Comparison of ENCODE assay signal across 14 mouse cellular contexts in the genomic region with DNA sequence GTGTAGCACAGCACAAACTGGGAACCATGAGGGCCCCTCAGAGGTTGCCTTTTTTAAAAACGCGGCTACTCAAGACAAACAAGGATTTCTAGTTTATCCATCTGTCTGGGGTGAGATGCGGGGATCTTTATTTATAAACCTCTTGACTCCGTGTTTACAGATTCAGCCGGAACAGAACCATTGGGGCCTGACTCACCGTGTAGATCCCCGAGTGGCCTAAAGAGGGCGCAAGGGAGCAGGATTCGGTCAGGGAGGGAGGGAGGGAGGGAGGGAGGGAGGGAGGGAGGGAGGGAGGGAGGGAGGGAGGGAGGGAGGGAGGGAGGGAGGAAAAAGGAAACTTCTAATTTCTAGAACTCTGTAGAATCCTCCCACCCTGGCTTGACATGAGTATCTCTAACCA.
A peak's percentile ranks its signal among the peaks of the same experiment; 100 is the strongest.
DNase-seq lines count a peak whose midpoint lies in the region; ATAC-seq and TF ChIP-seq lines count a peak whose summit lies in the region.
"Had no signal": no experiment of that assay in that cellular context is flagged by ENCODE, and none has a peak within 500 bp of the region (broad histone marks: within the 10 kb centered on the region; RNA-seq: fewer than 3 reads in every experiment).

No protein-coding gene starts in this region.

- no peaks in the 10 kb centered on the region for H3K79me2 ChIP-seq in heart, adult 2 months (replicated peaks; ENCODE audit: control insufficient read depth, insufficient read depth, low read length)

- no peak for ATAC-seq in lung, embryonic 14.5 days (ENCODE audit: insufficient read depth)
- no peak for ATAC-seq in megakaryocyte progenitor cell, adult 5-6 weeks (replicated peaks; ENCODE audit: poor library complexity)
- ATAC-seq in liver, postnatal 0 days = no peak
- ATAC-seq: CD4-positive, CD25-positive, alpha-beta regulatory T cell, adult 4 months had no signal

- no peak overlapping the region for H3K27ac ChIP-seq in heart, adult 2 months
- H3K27ac ChIP-seq in lung, embryonic 14.5 days (ENCODE audit: low read depth) = no peak overlapping the region
- no peak overlapping the region for H3K27ac ChIP-seq in cortical plate, adult 2 months (ENCODE audit: insufficient read depth, low read length)
- H3K27ac ChIP-seq in liver, postnatal 0 days (ENCODE audit: low read depth) = no peak overlapping the region
- H3K27ac ChIP-seq: embryonic facial prominence, embryonic 12.5 days; hindbrain, embryonic 15.5 days; midbrain, embryonic 12.5 days had no signal

- no peak overlapping the region for H3K4me2 ChIP-seq in lung, embryonic 14.5 days
- no peak overlapping the region for H3K4me2 ChIP-seq in liver, postnatal 0 days (ENCODE audit: low read depth, low read length)
- H3K4me2 ChIP-seq: embryonic facial prominence, embryonic 12.5 days; hindbrain, embryonic 15.5 days; midbrain, embryonic 12.5 days had no signal

- H3K9me3 ChIP-seq in lung, embryonic 14.5 days (ENCODE audit: low read depth, low read length) = no peaks in the 10 kb centered on the region
- H3K9me3 ChIP-seq in liver, postnatal 0 days (ENCODE audit: low read length) = no peaks in the 10 kb centered on the region
- H3K9me3 ChIP-seq: embryonic facial prominence, embryonic 12.5 days; hindbrain, embryonic 15.5 days; midbrain, embryonic 12.5 days had no signal

- H3K36me3 ChIP-seq in heart, adult 2 months (ENCODE audit: control insufficient read depth, insufficient read depth, low read length) = no peaks in the 10 kb centered on the region
- H3K36me3 ChIP-seq in lung, embryonic 14.5 days (ENCODE audit: insufficient read depth) = no peaks in the 10 kb centered on the region
- no peaks in the 10 kb centered on the region for H3K36me3 ChIP-seq in liver, postnatal 0 days (replicated peaks; ENCODE audit: insufficient read depth, low read length)
- H3K36me3 ChIP-seq: embryonic facial prominence, embryonic 12.5 days; hindbrain, embryonic 15.5 days; midbrain, embryonic 12.5 days had no signal

- H3K27me3 ChIP-seq in heart, adult 2 months (ENCODE audit: control insufficient read depth, insufficient read depth, low read length) = no peaks in the 10 kb centered on the region
- H3K27me3 ChIP-seq in lung, embryonic 14.5 days (ENCODE audit: insufficient read depth, low read length) = no peaks in the 10 kb centered on the region
- H3K27me3 ChIP-seq in liver, postnatal 0 days (ENCODE audit: insufficient read depth, low read length) = no peaks in the 10 kb centered on the region
- H3K27me3 ChIP-seq: hindbrain, embryonic 15.5 days had no signal

- TF ChIP-seq EP300 in heart, adult 2 months (IDR thresholded peaks at IDR 0.05; ENCODE audit: insufficient read depth, low read depth, low read length) = no peak
- TF ChIP-seq EP300 in liver, postnatal 0 days (IDR thresholded peaks at IDR 0.05; ENCODE audit: low read depth) = no peak

- 30% methylated on average over 7 of the region's 9 CpGs for WGBS in heart, adult 2 months
- WGBS in lung, embryonic 14.5 days = 25% methylated on average over 8 of the region's 9 CpGs
- 27% methylated on average over 7 of the region's 9 CpGs for WGBS in liver, postnatal 0 days (ENCODE audit: insufficient replicate concordance)

- H3K9ac ChIP-seq in heart, adult 2 months (ENCODE audit: low read depth, low read length) = no peak overlapping the region
- no peak overlapping the region for H3K9ac ChIP-seq in lung, embryonic 14.5 days
- no peak overlapping the region for H3K9ac ChIP-seq in liver, postnatal 0 days (replicated peaks)
- H3K9ac ChIP-seq: embryonic facial prominence, embryonic 12.5 days; hindbrain, embryonic 15.5 days; midbrain, embryonic 12.5 days had no signal

- H3K4me1 ChIP-seq in heart, adult 2 months (ENCODE audit: control insufficient read depth, insufficient read depth, low read length) = no peaks in the 10 kb centered on the region
- H3K4me1 ChIP-seq in lung, embryonic 14.5 days (ENCODE audit: insufficient read depth) = no peaks in the 10 kb centered on the region
- no peaks in the 10 kb centered on the region for H3K4me1 ChIP-seq in cortical plate, adult 2 months (ENCODE audit: control insufficient read depth, insufficient read depth, low read length)
- H3K4me1 ChIP-seq in liver, postnatal 0 days (ENCODE audit: insufficient read depth) = no peaks in the 10 kb centered on the region

- TF ChIP-seq POLR2A in heart, adult 2 months (IDR thresholded peaks at IDR 0.05; ENCODE audit: insufficient read depth, low read depth, low read length) = no peak
- no peak for TF ChIP-seq POLR2A in cortical plate, adult 2 months (IDR thresholded peaks at IDR 0.05; ENCODE audit: extremely low read depth, insufficient read depth, low read length)

- intact Hi-C loops in heart, adult 2 months (cut with DNase I) = no loop called here

- H3K4me3 ChIP-seq in heart, adult 2 months = no peak overlapping the region
- no peak overlapping the region for H3K4me3 ChIP-seq in lung, embryonic 14.5 days (ENCODE audit: low read depth, low read length)
- H3K4me3 ChIP-seq in cortical plate, adult 2 months (ENCODE audit: insufficient read depth, low read length) = no peak overlapping the region
- no peak overlapping the region for H3K4me3 ChIP-seq in liver, postnatal 0 days (ENCODE audit: low read depth, low read length)
- H3K4me3 ChIP-seq: embryonic facial prominence, embryonic 12.5 days; hindbrain, embryonic 15.5 days; midbrain, embryonic 12.5 days had no signal

- TF ChIP-seq CTCF in heart, adult 2 months (IDR thresholded peaks at IDR 0.05) = no peak
- peak; percentile 32; the same call in 1 of the 2 replicates for TF ChIP-seq CTCF in lung, embryonic 14.5 days (IDR thresholded peaks at IDR 0.05; ENCODE audit: low read depth)
- TF ChIP-seq CTCF in cortical plate, adult 2 months (IDR thresholded peaks at IDR 0.05; ENCODE audit: extremely low read depth, insufficient read depth, low read length) = peak; percentile 24; the same call in 1 of the 2 replicates
- no peak for TF ChIP-seq CTCF in liver, postnatal 0 days (IDR thresholded peaks at IDR 0.05; ENCODE audit: low read depth)

- peak; percentile 32 for DNase-seq in heart, postnatal 4 days
- DNase-seq in heart, adult 2 months = no peak
- peak; percentile 31 for DNase-seq in lung, embryonic 14.5 days
- no peak for DNase-seq in lung, postnatal 25 days (ENCODE audit: low spot score)
- peak; percentile 61 for DNase-seq in ES-CJ7 (ENCODE audit: low read depth, low spot score)
- no peak for DNase-seq in liver, postnatal 0 days
- DNase-seq: right cerebral cortex, adult 18-20 months; thymus, adult 2 months had no signal

Comparison
In these comparisons a context has a peak if more than half of its experiments do, and no peak if none do; other contexts are left out.
1. DNase-seq: peak in heart, postnatal 4 days (single experiment), lung, embryonic 14.5 days (single experiment) and ES-CJ7 (single experiment); none in heart, adult 2 months (0 of 2), lung, postnatal 25 days (single experiment) and liver, postnatal 0 days (single experiment).
2. CTCF ChIP-seq: peak in lung, embryonic 14.5 days (single experiment) and cortical plate, adult 2 months (single experiment); none in heart, adult 2 months (single experiment) and liver, postnatal 0 days (single experiment).